43 mouse cellular contexts compared by ENCODE assay signal in genomic region chr1:39815766-39816165, GRCm38 (mm10). TPM values are rescaled to one million over a fixed set of nuclear protein-coding genes. Genes with fewer than 3 reads are reported as not detected.
DNase-seq lines count a peak whose midpoint lies in the region; ATAC-seq and TF ChIP-seq lines count a peak whose summit lies in the region.
"Had no signal": no experiment of that assay in that cellular context is flagged by ENCODE, and none has a peak within 500 bp of the region (broad histone marks: within the 10 kb centered on the region; RNA-seq: fewer than 3 reads in every experiment).

No protein-coding gene starts in this region.

- peak; percentile 18 for DNase-seq in heart, adult 11 months
- DNase-seq in 416B (ENCODE audit: low read depth): peak; percentile 37
- peak; percentile 11 for DNase-seq in MEL (ENCODE audit: low read depth, low spot score)
- DNase-seq in adipocyte (ENCODE audit: low spot score): peak; percentile 37
- DNase-seq in left cerebral cortex, adult 8-10 months (ENCODE audit: low spot score in 2 of 2): no peak
- DNase-seq in frontal cortex, adult 2 months (ENCODE audit: extremely low spot score in 1 of 2, low spot score in 1 of 2): no peak
- DNase-seq in liver: no peak
- DNase-seq: adrenal gland, postnatal 25 days; B cell, adult 2 months; cerebellum, adult 2 months; cerebellum, postnatal 14 days; forebrain, postnatal 0 days; gastrocnemius, postnatal 25 days; heart, adult 18-20 months; heart, postnatal 4 days; kidney, adult 2 months; kidney, postnatal 36 days; lung, adult 2 months; lung, postnatal 10 days; thymus, adult 18-20 months; thymus, postnatal 25 days had no signal

- H3K4me1 ChIP-seq in heart, embryonic 11.5 days (ENCODE audit: control insufficient read depth, insufficient read depth, low read length): no peaks in the 10 kb centered on the region
- no peaks in the 10 kb centered on the region for H3K4me1 ChIP-seq in MEL (ENCODE audit: control insufficient read depth in 1 of 2, insufficient read depth in 2 of 2, low read length in 2 of 2)
- H3K4me1 ChIP-seq: embryonic facial prominence, embryonic 10.5 days; forebrain, embryonic 12.5 days; heart, embryonic 12.5 days; limb, embryonic 15.5 days; neural tube, embryonic 12.5 days had no signal

- no peaks in the 10 kb centered on the region for H3K36me3 ChIP-seq in heart, embryonic 11.5 days (ENCODE audit: control insufficient read depth, insufficient read depth, low read length)
- H3K36me3 ChIP-seq in MEL (ENCODE audit: control insufficient read depth in 1 of 2, insufficient read depth in 2 of 2, low read length in 2 of 2): no peaks in the 10 kb centered on the region
- H3K36me3 ChIP-seq: embryonic facial prominence, embryonic 10.5 days; embryonic facial prominence, embryonic 15.5 days; forebrain, embryonic 12.5 days; heart, embryonic 12.5 days; limb, embryonic 10.5 days; limb, embryonic 15.5 days; midbrain, embryonic 10.5 days; neural tube, embryonic 12.5 days had no signal

- no peaks in the 10 kb centered on the region for H3K9me3 ChIP-seq in heart, embryonic 11.5 days (replicated peaks; ENCODE audit: control insufficient read depth, low read length)
- H3K9me3 ChIP-seq in MEL (replicated peaks; ENCODE audit: insufficient read depth, low read length): no peaks in the 10 kb centered on the region
- H3K9me3 ChIP-seq: embryonic facial prominence, embryonic 10.5 days; embryonic facial prominence, embryonic 15.5 days; forebrain, embryonic 12.5 days; heart, embryonic 12.5 days; limb, embryonic 10.5 days; limb, embryonic 15.5 days; midbrain, embryonic 10.5 days; neural tube, embryonic 12.5 days had no signal

- no peak overlapping the region for H3K4me3 ChIP-seq in heart, embryonic 11.5 days (ENCODE audit: low read depth, low read length)
- no peak overlapping the region for H3K4me3 ChIP-seq in MEL (ENCODE audit: control insufficient read depth in 1 of 2, insufficient read depth in 1 of 2, low read depth in 2 of 2, low read length in 2 of 2)
- H3K4me3 ChIP-seq: embryonic facial prominence, embryonic 10.5 days; embryonic facial prominence, embryonic 15.5 days; forebrain, embryonic 12.5 days; heart, embryonic 12.5 days; layer of hippocampus, adult 2 months; limb, embryonic 10.5 days; limb, embryonic 15.5 days; midbrain, embryonic 10.5 days; myocyte; neural tube, embryonic 12.5 days had no signal

- no peaks in the 10 kb centered on the region for H3K27me3 ChIP-seq in heart, embryonic 11.5 days (ENCODE audit: control insufficient read depth, insufficient read depth, low read length)
- no peaks in the 10 kb centered on the region for H3K27me3 ChIP-seq in MEL (ENCODE audit: control insufficient read depth in 1 of 2, insufficient read depth in 2 of 2, low read length in 2 of 2)
- H3K27me3 ChIP-seq: embryonic facial prominence, embryonic 15.5 days; forebrain, embryonic 12.5 days; heart, embryonic 12.5 days; limb, embryonic 15.5 days; neural tube, embryonic 12.5 days had no signal

- TF ChIP-seq CTCF in MEL (IDR thresholded peaks at IDR 0.05 in 2 of 3, conservative IDR thresholded peaks at IDR 0.05 in 1 of 3; ENCODE audit: control insufficient read depth in 1 of 3, insufficient read depth in 1 of 3, low read depth in 2 of 3, low read length in 3 of 3, poor library complexity in 1 of 3, severe bottlenecking in 1 of 3): no peak

- H3K9ac ChIP-seq in heart, embryonic 11.5 days (ENCODE audit: low read depth, low read length): no peak overlapping the region
- H3K9ac ChIP-seq in MEL (ENCODE audit: control insufficient read depth, low read depth, low read length, poor library complexity, severe bottlenecking): no peak overlapping the region
- H3K9ac ChIP-seq: embryonic facial prominence, embryonic 15.5 days; forebrain, embryonic 12.5 days; forebrain, postnatal 0 days; heart, embryonic 12.5 days; hindbrain, embryonic 14.5 days; limb, embryonic 15.5 days; liver, embryonic 14.5 days; neural tube, embryonic 12.5 days had no signal

- WGBS in heart, embryonic 11.5 days (ENCODE audit: insufficient replicate concordance): 80% methylated on average over 5 of the region's 5 CpGs

- ATAC-seq in heart, embryonic 11.5 days (replicated peaks; ENCODE audit: insufficient number of reproducible peaks, low FRiP score, low TSS enrichment): no peak
- ATAC-seq: forebrain, postnatal 0 days; inflammation-experienced regulatory T-cells, adult 6 months had no signal

- TF ChIP-seq RAD21 in MEL (IDR thresholded peaks at IDR 0.05; ENCODE audit: low read depth, low read length): no peak

- no peak for TF ChIP-seq POLR2A in MEL (IDR thresholded peaks at IDR 0.05; ENCODE audit: control insufficient read depth in 1 of 2, insufficient read depth in 1 of 2, low read depth in 1 of 2, low read length in 2 of 2, poor library complexity in 1 of 2)

- no peaks in the 10 kb centered on the region for H3K79me2 ChIP-seq in MEL (ENCODE audit: control insufficient read depth, insufficient read depth, low read length, poor library complexity)

- H3K4me2 ChIP-seq in heart, embryonic 11.5 days: no peak overlapping the region
- H3K4me2 ChIP-seq: embryonic facial prominence, embryonic 15.5 days; forebrain, embryonic 12.5 days; heart, embryonic 12.5 days; hindbrain, embryonic 14.5 days; limb, embryonic 15.5 days; neural tube, embryonic 12.5 days had no signal

- no peak for TF ChIP-seq EP300 in MEL (IDR thresholded peaks at IDR 0.05; ENCODE audit: low read depth in 1 of 2, low read length in 2 of 2)

- no peak overlapping the region for H3K27ac ChIP-seq in heart, embryonic 11.5 days (ENCODE audit: low read depth, low read length)
- no peak overlapping the region for H3K27ac ChIP-seq in MEL (ENCODE audit: control insufficient read depth, low read depth, low read length)
- H3K27ac ChIP-seq: embryonic facial prominence, embryonic 10.5 days; embryonic facial prominence, embryonic 15.5 days; forebrain, embryonic 12.5 days; hindbrain, embryonic 14.5 days; layer of hippocampus, adult 2 months; limb, embryonic 10.5 days; limb, embryonic 15.5 days; liver, embryonic 14.5 days; midbrain, embryonic 10.5 days; neural tube, embryonic 12.5 days had no signal

TF ChIP-seq in MEL, 35 proteins besides CTCF, POLR2A, EP300 and RAD21:
- TF ChIP-seq CHD2 (IDR thresholded peaks at IDR 0.05; ENCODE audit: low read length) (no peak), RCOR1 (IDR thresholded peaks at IDR 0.05; ENCODE audit: low read depth, low read length) (no peak), TCF12 (IDR thresholded peaks at IDR 0.05; ENCODE audit: low read depth, low read length) (no peak), TAL1 (IDR thresholded peaks at IDR 0.05; ENCODE audit: low read length) (no peak), SIN3A (IDR thresholded peaks at IDR 0.05; ENCODE audit: low read length) (no peak), MXI1 (IDR thresholded peaks at IDR 0.05; ENCODE audit: low read depth, low read length) (no peak), KAT2A (conservative IDR thresholded peaks at IDR 0.05; ENCODE audit: low read depth, low read length) (no peak), JUND (IDR thresholded peaks at IDR 0.05; ENCODE audit: low read depth, low read length) (no peak), MAZ (IDR thresholded peaks at IDR 0.05; ENCODE audit: low read depth, low read length) (no peak), MYC (IDR thresholded peaks at IDR 0.05; ENCODE audit: low read depth, low read length) (no peak), ZKSCAN1 (IDR thresholded peaks at IDR 0.05; ENCODE audit: low read depth, low read length) (no peak), HCFC1 (IDR thresholded peaks at IDR 0.05; ENCODE audit: low read depth, low read length) (no peak), GABPA (IDR thresholded peaks at IDR 0.05; ENCODE audit: low read depth, low read length) (no peak)

RNA-seq across cellular contexts. Expression of gene Gm3646, which starts 10.6 kb away (rescaled TPM):
- polyA plus RNA-seq in heart, embryonic 11.5 days (2014; fragmentation: Nextera tagmentation; extraction: Ambion mirVana): 1.1 and 1.3 TPM in 2 replicates
- total RNA-seq in MEL (2012; rRNA removed): not detected in 2 replicates
- polyA plus RNA-seq in MEL (2012; ENCODE audit: insufficient read depth in 1 of 2, insufficient read length in 2 of 2, low read depth in 1 of 2, low replicate concordance in 2 of 2, missing spikeins in 1 of 2): not detected
- not detected for total RNA-seq in left cerebral cortex, adult 8-10 months (2022)
- not detected in 2 replicates for polyA plus RNA-seq in frontal cortex, adult 2 months (2012; rRNA removed)
- total RNA-seq: adrenal gland, adult 18-20 months; adrenal gland, postnatal 25 days; forebrain, postnatal 0 days; layer of hippocampus, adult 2 months; layer of hippocampus, postnatal 25 days; left cerebral cortex, postnatal 10 days; midbrain, postnatal 0 days had no signal
- polyA plus RNA-seq: cerebellum, adult 2 months; cortical plate, adult 2 months; embryonic facial prominence, embryonic 10.5 days; embryonic facial prominence, embryonic 15.5 days; forebrain, embryonic 12.5 days; forebrain, postnatal 0 days; hindbrain, embryonic 14.5 days; inflammation-experienced regulatory T-cells, adult 6 months; kidney, adult 2 months; kidney, embryonic 16.5 days; limb, embryonic 10.5 days; limb, embryonic 15.5 days; liver, embryonic 14.5 days; lung, adult 2 months; midbrain, embryonic 10.5 days; midbrain, postnatal 0 days; neural tube, embryonic 12.5 days; small intestine, adult 2 months; stomach, embryonic 16.5 days had no signal

Comparison
In these comparisons a context has a peak if more than half of its experiments do, and no peak if none do; other contexts are left out.
1. DNase-seq: peak in heart, adult 11 months (single experiment), 416B (single experiment), MEL (single experiment) and adipocyte (single experiment); none in left cerebral cortex, adult 8-10 months (0 of 2), frontal cortex, adult 2 months (0 of 2) and liver (single experiment).